21 mouse cellular contexts compared by ENCODE assay signal in genomic region chr7:135475981-135476380, GRCm38 (mm10). TPM values are rescaled to one million over a fixed set of nuclear protein-coding genes. Genes with fewer than 3 reads are reported as not detected.
"Had no signal": no experiment of that assay in that cellular context is flagged by ENCODE, and none has a peak within 500 bp of the region (broad histone marks: within the 10 kb centered on the region; RNA-seq: fewer than 3 reads in every experiment).

No protein-coding gene starts in this region.

- H3K9ac ChIP-seq: neural tube, embryonic 13.5 days; neural tube, embryonic 15.5 days; stomach, embryonic 15.5 days had no signal

- H3K9me3 ChIP-seq: neural tube, embryonic 13.5 days; neural tube, embryonic 15.5 days; stomach, embryonic 15.5 days had no signal

- H3K36me3 ChIP-seq: neural tube, embryonic 13.5 days; neural tube, embryonic 15.5 days; stomach, embryonic 15.5 days had no signal

- DNase-seq: retina, postnatal 1 day; right cerebral cortex, adult 18-20 months; right cerebral cortex, postnatal 14 days; right cerebral cortex, postnatal 25 days; right cerebral cortex, postnatal 4 days; spleen, adult 18-20 months; thymus, adult 18-20 months; thymus, adult 2 months; thymus, postnatal 14 days; thymus, postnatal 25 days; thymus, postnatal 36 days; thymus, postnatal 4 days had no signal

- H3K4me2 ChIP-seq: neural tube, embryonic 13.5 days; neural tube, embryonic 15.5 days; stomach, embryonic 15.5 days had no signal

- H3K4me1 ChIP-seq: stomach, embryonic 15.5 days had no signal

- H3K27ac ChIP-seq: neural tube, embryonic 13.5 days; neural tube, embryonic 15.5 days; stomach, embryonic 15.5 days; stomach, postnatal 0 days had no signal

- H3K27me3 ChIP-seq: neural tube, embryonic 15.5 days; stomach, embryonic 15.5 days had no signal

- H3K4me3 ChIP-seq: neural tube, embryonic 13.5 days; neural tube, embryonic 15.5 days; stomach, embryonic 15.5 days had no signal

RNA-seq across cellular contexts. Expression of gene Clrn3, which starts 52.5 kb away (rescaled TPM):
- total RNA-seq: neutrophil, adult 5-6 weeks had no signal
- polyA plus RNA-seq: neural tube, embryonic 13.5 days; neural tube, embryonic 14.5 days; neural tube, embryonic 15.5 days; spleen, adult 2 months; testis, adult 2 months; urinary bladder, adult 2 months had no signal
